Mouse (Mus musculus): ENCODE data around the gene Ccdc73. TPM values are rescaled to one million over a fixed set of nuclear protein-coding genes. Genes with fewer than 3 reads are reported as not detected.

Ccdc73 gene
- polyA plus RNA-seq, 1 experiment from 2014 or later, result 5.8 TPM

DNA sequence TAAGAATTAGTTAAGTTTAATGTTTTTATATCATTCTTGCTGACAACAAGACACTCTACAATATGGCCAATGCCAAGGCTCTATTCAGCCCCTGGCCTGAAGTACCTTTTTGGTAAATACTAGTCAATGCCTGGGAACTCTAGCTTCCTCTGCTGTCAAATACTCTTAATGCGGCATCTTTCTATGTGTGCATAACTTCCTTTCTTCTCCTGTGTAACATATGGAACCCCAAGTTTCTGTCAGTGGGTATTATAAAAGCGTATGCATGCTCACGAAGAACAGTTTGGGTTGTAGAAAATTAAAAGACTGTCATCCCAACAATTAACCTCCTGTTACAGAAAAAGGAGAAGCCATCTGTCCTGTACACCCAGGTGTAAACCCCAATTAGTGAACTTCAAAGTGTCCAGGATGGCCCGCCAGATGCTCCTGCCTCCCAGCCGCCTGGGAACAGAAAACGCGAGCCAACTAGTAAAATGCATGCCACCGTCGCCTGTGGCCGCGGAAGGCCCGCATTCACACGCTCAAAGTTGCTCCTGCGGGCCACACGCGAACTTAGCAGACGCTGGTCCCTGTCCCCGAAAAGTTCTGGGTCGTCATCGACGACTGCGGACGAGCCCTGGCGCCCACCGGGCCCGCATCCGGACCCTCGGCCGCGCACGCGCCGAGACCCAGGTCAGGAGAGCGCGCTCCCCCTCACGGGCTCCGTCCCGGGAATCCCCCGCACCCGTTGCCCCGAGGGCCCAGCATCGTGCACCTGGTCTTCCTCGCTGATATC is 148.8 kb downstream of the Ccdc73 start:
- H3K9ac ChIP-seq, result peak overlapping the region; percentile 89

DNA sequence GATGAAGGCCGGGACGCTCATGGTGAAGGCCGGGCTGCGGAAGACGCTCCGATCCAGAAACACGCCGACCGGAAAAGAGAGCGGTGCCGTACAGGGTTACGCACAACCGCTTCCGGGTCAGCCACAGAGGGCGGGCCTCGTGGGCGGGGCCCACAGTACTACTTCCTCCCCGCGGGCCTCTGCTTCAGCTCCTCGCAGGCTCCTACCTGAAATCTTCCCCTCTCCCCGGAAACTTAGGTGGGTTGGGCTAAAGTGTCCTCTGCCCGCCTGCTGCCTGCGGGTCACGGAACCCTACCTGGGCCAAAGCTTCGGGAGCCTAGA is 149.3 kb downstream of the Ccdc73 start, which contains the start of gene Eif3m:
TSS of gene Eif3m (minus strand) at position 114 of the 321 bp plus-strand sequence.
- Histone ChIP-seq H3K4me2 (peak within 1 kb of the TSS; percentile 87), H3K4me1 (ENCODE audit: insufficient read depth) (0 out of 2 replicates have a peak, but pooled peaks cover 4% of the 10 kb centered on the region), H3K36me3 (ENCODE audit: insufficient read depth) (peaks cover 21% of the 10 kb centered on the region), H3K9me3 (ENCODE audit: low read depth, low read length) (no peaks in the 10 kb centered on the region), H3K4me3 (ENCODE audit: low read depth, low read length) (peak within 1 kb of the TSS; percentile 83), H3K9ac (peak within 1 kb of the TSS; percentile 89), H3K27me3 (ENCODE audit: insufficient read depth, low read length) (no peaks in the 10 kb centered on the region), H3K27ac (ENCODE audit: low read depth) (peak within 1 kb of the TSS; percentile 59)
- DNase-seq, result peak; percentile 96
- WGBS, result under 1% methylated on average over 25 of the region's 25 CpGs
- no peak for TF ChIP-seq CTCF (IDR thresholded peaks at IDR 0.05; ENCODE audit: low read depth)
- ATAC-seq (ENCODE audit: insufficient read depth), result peak; percentile 100

More for the DNA sequence above, 148.8 kb downstream of the Ccdc73 start:
- ATAC-seq (ENCODE audit: insufficient read depth) (peak; percentile 85), DNase-seq (no peak)
- H3K4me1 ChIP-seq (ENCODE audit: insufficient read depth), result 0 out of 2 replicates have a peak, but pooled peaks cover 4% of the 10 kb centered on the region
- no peak for TF ChIP-seq CTCF (IDR thresholded peaks at IDR 0.05; ENCODE audit: low read depth)
- no peaks in the 10 kb centered on the region for H3K9me3 ChIP-seq (ENCODE audit: low read depth, low read length)
- peaks cover 26% of the 10 kb centered on the region for H3K36me3 ChIP-seq (ENCODE audit: insufficient read depth)
- under 1% methylated on average over 25 of the region's 43 CpGs for WGBS
- H3K27me3 ChIP-seq (ENCODE audit: insufficient read depth, low read length), result no peaks in the 10 kb centered on the region
- peak overlapping the region; percentile 83 for H3K4me3 ChIP-seq (ENCODE audit: low read depth, low read length)
- peak overlapping the region; percentile 59; the same call in 1 of the 2 replicates for H3K27ac ChIP-seq (ENCODE audit: low read depth)
- peak overlapping the region; percentile 87 for H3K4me2 ChIP-seq

DNA sequence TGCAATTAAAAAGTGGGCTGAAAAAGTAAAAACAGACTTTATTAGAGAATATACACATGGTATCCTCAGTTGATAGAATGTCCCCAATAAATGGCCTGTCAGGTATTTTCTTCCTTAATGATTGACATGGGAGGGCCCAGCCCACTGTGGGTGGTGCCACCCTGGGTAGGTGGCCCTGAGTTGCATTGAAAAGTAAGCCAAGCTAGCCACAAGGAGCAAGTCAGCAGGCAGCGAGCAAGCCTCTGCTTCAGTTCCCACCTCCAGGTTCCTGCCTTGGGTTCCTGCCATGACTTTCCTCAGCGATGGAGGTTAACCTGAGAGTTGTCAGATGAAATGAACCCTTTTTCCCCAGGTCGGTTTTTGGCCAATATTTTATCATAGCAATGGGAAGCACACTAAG is 150.2 kb downstream of the Ccdc73 start:
- Histone ChIP-seq H3K4me2 (peak overlapping the region; percentile 73), H3K27ac (ENCODE audit: low read depth) (no peak overlapping the region), H3K9ac (no peak overlapping the region), H3K27me3 (ENCODE audit: insufficient read depth, low read length) (no peaks in the 10 kb centered on the region), H3K4me3 (ENCODE audit: low read depth, low read length) (peak overlapping the region; percentile 83; the same call in 1 of the 2 replicates), H3K9me3 (ENCODE audit: low read depth, low read length) (no peaks in the 10 kb centered on the region), H3K4me1 (ENCODE audit: insufficient read depth) (0 out of 2 replicates have a peak, but pooled peaks cover 4% of the 10 kb centered on the region), H3K36me3 (ENCODE audit: insufficient read depth) (peaks cover 12% of the 10 kb centered on the region)
- WGBS, result 86% methylated on average over 3 of the region's 3 CpGs
- TF ChIP-seq CTCF (IDR thresholded peaks at IDR 0.05; ENCODE audit: low read depth), result no peak
- no peak for DNase-seq
- ATAC-seq (ENCODE audit: insufficient read depth), result no peak

DNA sequence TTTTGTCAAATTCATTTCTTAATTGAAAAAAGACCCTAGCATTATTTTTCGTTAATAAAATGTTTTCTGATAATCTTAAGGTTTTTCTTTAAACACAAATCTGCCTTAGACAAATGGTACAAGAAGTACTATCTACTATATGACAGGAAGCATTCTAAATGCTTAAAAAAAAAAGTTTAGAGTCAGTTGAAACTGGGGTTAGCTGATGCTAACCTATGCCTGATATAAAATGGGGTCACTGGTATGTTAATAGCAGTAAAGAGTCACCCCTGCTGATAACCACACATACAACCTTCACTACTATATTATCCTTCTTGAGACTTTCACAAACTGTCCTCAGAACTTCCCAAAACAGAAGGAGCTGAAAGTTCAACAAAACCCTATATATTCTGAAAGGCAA is 151.9 kb downstream of the Ccdc73 start:
- ATAC-seq (ENCODE audit: insufficient read depth), result no peak

DNA sequence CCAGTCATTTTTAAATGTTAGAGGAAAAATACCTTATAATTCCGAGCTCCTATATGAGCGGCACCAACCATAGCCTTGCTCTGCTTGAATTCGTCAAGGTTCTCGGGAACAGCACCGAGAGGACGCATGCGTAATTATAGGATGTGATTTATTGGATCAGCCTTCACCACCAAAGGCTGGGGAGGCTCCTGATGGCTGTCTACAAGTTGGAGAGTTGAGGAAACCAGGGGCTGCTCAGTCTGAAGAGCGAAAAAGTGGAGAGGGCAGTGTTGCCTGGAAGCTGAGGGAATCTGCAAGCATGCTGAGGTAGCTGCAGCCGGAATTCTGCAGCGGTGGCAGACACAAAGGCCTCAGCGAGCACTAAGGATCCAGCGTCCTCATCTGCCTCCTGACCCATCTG is 153.7 kb downstream of the Ccdc73 start:
- 78% methylated on average over 12 of the region's 12 CpGs for WGBS
- no peak overlapping the region for H3K4me2 ChIP-seq

More for the DNA sequence above, 151.9 kb downstream of the Ccdc73 start:
- H3K27me3 ChIP-seq (ENCODE audit: insufficient read depth, low read length), result no peaks in the 10 kb centered on the region
- H3K9ac ChIP-seq, result no peak overlapping the region
- H3K4me1 ChIP-seq (ENCODE audit: insufficient read depth), result 0 out of 2 replicates have a peak, but pooled peaks cover 4% of the 10 kb centered on the region
- no peaks in the 10 kb centered on the region for H3K36me3 ChIP-seq (ENCODE audit: insufficient read depth)
- TF ChIP-seq CTCF (IDR thresholded peaks at IDR 0.05; ENCODE audit: low read depth), result no peak
- H3K4me3 ChIP-seq (ENCODE audit: low read depth, low read length), result no peak overlapping the region
- DNase-seq, result no peak
- no peak overlapping the region for H3K27ac ChIP-seq (ENCODE audit: low read depth)
- H3K4me2 ChIP-seq, result no peak overlapping the region
- WGBS, result 89% methylated on average over 1 of the region's 1 CpGs
- no peaks in the 10 kb centered on the region for H3K9me3 ChIP-seq (ENCODE audit: low read depth, low read length)

DNA sequence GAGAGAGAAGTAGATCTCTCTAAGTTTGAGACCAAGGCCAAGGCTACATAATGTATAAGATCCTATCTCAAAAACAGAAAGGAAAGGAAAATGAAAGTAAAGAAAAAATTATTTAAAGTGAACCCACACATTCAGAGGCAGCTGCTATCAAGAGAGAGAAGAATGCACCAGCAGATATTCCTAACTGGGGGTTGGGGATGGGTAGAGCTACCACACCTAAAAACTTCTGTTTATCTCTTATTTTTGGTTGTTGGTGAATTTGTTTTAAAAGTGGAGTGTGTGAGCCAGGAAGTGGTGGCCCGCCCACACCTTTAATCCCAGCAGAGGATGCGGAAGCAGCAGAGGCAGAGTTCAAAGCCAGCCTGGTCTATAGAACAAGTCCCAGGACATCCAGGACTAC is 154.2 kb downstream of the Ccdc73 start:
- Histone ChIP-seq H3K9me3 (ENCODE audit: low read depth, low read length) (no peaks in the 10 kb centered on the region), H3K27ac (ENCODE audit: low read depth) (no peak overlapping the region), H3K9ac (no peak overlapping the region), H3K4me2 (no peak overlapping the region), H3K4me1 (ENCODE audit: insufficient read depth) (no peaks in the 10 kb centered on the region), H3K4me3 (ENCODE audit: low read depth, low read length) (no peak overlapping the region), H3K36me3 (ENCODE audit: insufficient read depth) (no peaks in the 10 kb centered on the region), H3K27me3 (ENCODE audit: insufficient read depth, low read length) (no peaks in the 10 kb centered on the region)
- no peak for TF ChIP-seq CTCF (IDR thresholded peaks at IDR 0.05; ENCODE audit: low read depth)
- WGBS, result 86% methylated on average over 2 of the region's 2 CpGs
- DNase-seq (no peak), ATAC-seq (ENCODE audit: insufficient read depth) (no peak)

More for the DNA sequence above, 153.7 kb downstream of the Ccdc73 start:
- H3K9ac ChIP-seq, result no peak overlapping the region
- DNase-seq (no peak), ATAC-seq (ENCODE audit: insufficient read depth) (no peak)
- no peak overlapping the region for H3K27ac ChIP-seq (ENCODE audit: low read depth)
- H3K4me1 ChIP-seq (ENCODE audit: insufficient read depth), result no peaks in the 10 kb centered on the region
- H3K4me3 ChIP-seq (ENCODE audit: low read depth, low read length), result no peak overlapping the region
- TF ChIP-seq CTCF (IDR thresholded peaks at IDR 0.05; ENCODE audit: low read depth), result no peak
- H3K27me3 ChIP-seq (ENCODE audit: insufficient read depth, low read length), result no peaks in the 10 kb centered on the region
- H3K9me3 ChIP-seq (ENCODE audit: low read depth, low read length), result no peaks in the 10 kb centered on the region
- H3K36me3 ChIP-seq (ENCODE audit: insufficient read depth), result no peaks in the 10 kb centered on the region

DNA sequence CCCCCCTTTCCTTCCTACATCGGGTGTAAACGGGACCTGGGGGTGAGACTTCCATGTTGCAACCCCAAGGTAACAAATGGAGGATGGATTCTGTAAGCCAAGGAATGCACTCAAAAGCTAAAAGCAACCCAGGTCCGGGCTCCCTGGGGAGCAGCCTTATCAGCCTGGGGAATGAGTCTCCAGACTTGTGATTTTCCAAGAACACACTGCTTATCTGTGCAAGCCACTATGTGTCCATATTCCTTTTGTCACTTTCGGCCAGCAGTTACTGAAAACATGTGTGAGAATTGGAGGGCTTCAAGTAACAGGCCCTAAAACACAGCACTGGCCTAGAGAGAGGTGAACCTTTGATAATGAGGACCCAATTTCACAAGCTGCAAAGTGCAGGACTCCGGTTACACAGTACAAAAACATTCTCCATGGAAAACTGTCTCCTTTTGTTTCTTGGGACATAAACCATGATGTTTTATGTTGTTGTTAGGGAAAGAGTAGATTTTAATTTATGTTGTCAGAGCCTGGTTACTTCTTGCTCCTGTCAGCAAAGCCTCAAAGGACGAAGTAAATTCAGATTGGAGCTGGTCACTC is 155.5 kb downstream of the Ccdc73 start:
- DNase-seq (no peak), ATAC-seq (ENCODE audit: insufficient read depth) (no peak)

More for the DNA sequence above, 155.5 kb downstream of the Ccdc73 start:
- 57% methylated on average over 6 of the region's 6 CpGs for WGBS
- no peak overlapping the region for H3K4me2 ChIP-seq
- no peak overlapping the region for H3K9ac ChIP-seq
- no peaks in the 10 kb centered on the region for H3K27me3 ChIP-seq (ENCODE audit: insufficient read depth, low read length)
- H3K4me3 ChIP-seq (ENCODE audit: low read depth, low read length), result no peak overlapping the region
- H3K4me1 ChIP-seq (ENCODE audit: insufficient read depth), result no peaks in the 10 kb centered on the region
- TF ChIP-seq CTCF (IDR thresholded peaks at IDR 0.05; ENCODE audit: low read depth), result no peak
- H3K27ac ChIP-seq (ENCODE audit: low read depth), result no peak overlapping the region
- no peaks in the 10 kb centered on the region for H3K9me3 ChIP-seq (ENCODE audit: low read depth, low read length)
- no peaks in the 10 kb centered on the region for H3K36me3 ChIP-seq (ENCODE audit: insufficient read depth)
